Mouse (Mus musculus) ES-CJ7 (cell line): ENCODE results near the gene Olfr746.

ENCODE experiments used
- DNase-seq: peaks from one replicate; pipeline ENCODE4 v3.0.0; 2011; ENCODE audit warnings: low read depth, low spot score

Gene Olfr746

GRCm38 (mm10) chr14:50646783-50647182, at the start of gene Olfr746:
Olfr746 (plus strand) TSS chr14:50647083.
- no peak for DNase-seq

DNA sequence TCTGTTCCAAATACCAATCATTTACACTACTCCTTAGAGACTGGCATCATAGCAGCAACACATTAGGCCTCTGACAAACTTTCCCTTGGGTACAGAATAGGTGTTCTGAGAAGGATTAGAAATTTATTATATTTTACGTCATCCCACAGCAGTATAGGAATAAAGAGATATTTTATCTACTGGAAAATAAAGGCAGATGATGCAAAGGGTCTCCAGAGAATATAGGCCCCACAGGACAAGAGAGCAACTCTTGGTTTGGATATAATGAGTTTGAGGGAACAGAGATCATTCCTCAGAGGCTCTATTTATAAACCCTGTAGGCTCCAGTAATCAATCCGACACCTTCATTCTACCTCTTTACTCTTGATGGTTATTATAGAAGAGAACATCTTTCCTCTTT, 32.3 kb upstream of the Olfr746 start, which contains the start of gene Olfr744:
Olfr744 (plus strand) TSS at position 301 of the 400 bp plus-strand sequence.
- no peak for DNase-seq

- no peak for DNase-seq
Observed at GRCm38 (mm10) chr14:50639088-50639487, 7.8 kb upstream of the Olfr746 start, which contains the start of gene Olfr745. Olfr745 (plus strand) TSS chr14:50639388.

DNA sequence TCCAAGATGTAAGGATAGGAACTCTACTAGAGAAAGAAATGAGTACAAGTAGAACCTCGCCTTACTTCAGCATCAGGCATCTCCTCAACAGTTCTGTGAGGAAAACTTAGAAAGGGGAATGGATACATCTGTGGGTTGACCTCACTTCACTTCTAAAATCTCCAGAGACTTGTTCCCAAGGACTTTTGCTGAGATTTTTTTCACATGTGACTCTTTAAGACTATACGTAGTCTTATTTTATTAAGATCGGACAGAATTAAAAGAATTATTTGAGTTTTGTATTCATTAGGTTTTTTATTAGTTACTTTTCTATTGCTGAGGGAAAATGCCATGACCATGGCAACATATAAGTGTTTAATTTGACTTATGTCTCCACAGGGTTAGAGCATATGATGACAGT, 46.2 kb downstream of the Olfr746 start, which contains the start of gene Olfr747:
Olfr747 (minus strand) TSS at position 101 of the 400 bp plus-strand sequence.
- no peak for DNase-seq
